Mouse (Mus musculus) testis, adult 2 months (tissue): ENCODE measurements around the gene Trim12c. TPM values are rescaled to one million over a fixed set of nuclear protein-coding genes. Genes with fewer than 3 reads are reported as not detected.
A peak's percentile ranks its signal among the peaks of the same experiment; 100 is the strongest.
"Not testable (repeated sequence)": the region's sequence is repeated elsewhere in the genome, so short reads cannot be mapped to it uniquely, and the experiment has no call there.

ENCODE experiments used
- H3K27ac ChIP-seq: fragments of 200-500 bp; 2 replicates; pipeline ENCODE4 v1.5.1; 2012; ENCODE audit warnings: low read depth, low read length; ENCODE audit not compliant: control insufficient read depth, insufficient read depth
- H3K27me3 ChIP-seq: fragments of 200-500 bp; 2 replicates; pipeline ENCODE4 v1.6.1; 2012; ENCODE audit warnings: mild to moderate bottlenecking, low read length, moderate library complexity; ENCODE audit not compliant: control insufficient read depth, insufficient read depth
- H3K36me3 ChIP-seq: fragments of 200-500 bp; 2 replicates; pipeline ENCODE4 v1.6.1; 2012; ENCODE audit warnings: mild to moderate bottlenecking, low read length; ENCODE audit not compliant: control insufficient read depth, insufficient read depth
- H3K4me1 ChIP-seq: fragments of 200-500 bp; 2 replicates; pipeline ENCODE4 v1.6.1; 2012; ENCODE audit warnings: low read length; ENCODE audit not compliant: control insufficient read depth, insufficient read depth
- H3K4me3 ChIP-seq: fragments of 200-500 bp; 2 replicates; pipeline ENCODE4 v1.5.1; 2012; ENCODE audit warnings: low read depth, mild to moderate bottlenecking, low read length, moderate library complexity, mixed read lengths; ENCODE audit not compliant: control insufficient read depth
- CTCF ChIP-seq: fragments of 200-500 bp; IDR thresholded peaks from 2 replicates; pipeline ENCODE4 v1.5.1; 2012; ENCODE audit warnings: low read depth, mild to moderate bottlenecking, inconsistent platforms, low read length, moderate library complexity; ENCODE audit not compliant: control insufficient read depth, insufficient read depth, insufficient replicate concordance
- POLR2A ChIP-seq: fragments of 200-500 bp; IDR thresholded peaks from 2 replicates; pipeline ENCODE4 v1.6.1; 2012; ENCODE audit warnings: low read depth, mild to moderate bottlenecking, inconsistent platforms, low read length, moderate library complexity; ENCODE audit not compliant: control insufficient read depth
- polyA plus RNA-seq: library from polyadenylated mRNA; depleted of rRNA; stranded (reverse); fragments of >200 nt; gene quantifications from 2 replicates; pipeline ENCODE4 v1.2.3, GENCODE M21; 2012; rRNA removed

The Trim12c gene
- polyA plus RNA-seq, 1 experiment = 0.98 TPM

- not testable (repeated sequence) for H3K4me3 ChIP-seq, H3K27me3 ChIP-seq, H3K4me1 ChIP-seq, H3K27ac ChIP-seq, H3K36me3 ChIP-seq
These were observed 24.0 kb downstream of the Trim12c start, which contains the start of gene Trim34b for GRCm38 (mm10) chr7:104329171-104329570. Gene Trim34b (plus strand): TSS chr7:104329471.

GRCm38 (mm10) chr7:104322028-104322427 is 31.1 kb downstream of the Trim12c start:
- no peaks in the 10 kb centered on the region for H3K36me3 ChIP-seq
- H3K27ac ChIP-seq = no peak overlapping the region
- TF ChIP-seq CTCF (no peak), POLR2A (no peak)
- H3K4me1 ChIP-seq = no peaks in the 10 kb centered on the region
- H3K4me3 ChIP-seq = no peak overlapping the region
- no peaks in the 10 kb centered on the region for H3K27me3 ChIP-seq

- Histone ChIP-seq H3K27ac (peak within 1 kb of the TSS; percentile 25), H3K4me3 (peak within 1 kb of the TSS; percentile 59)
- H3K4me1 ChIP-seq, H3K27me3 ChIP-seq, H3K36me3 ChIP-seq: not testable (repeated sequence)
These were observed 37.6 kb downstream of the Trim12c start, which contains the start of gene Trim12a for GRCm38 (mm10) chr7:104315369-104316080. Gene Trim12a (minus strand): TSS chr7:104315466.

- Histone ChIP-seq H3K4me3 (peak overlapping the region; percentile 59), H3K27ac (peak overlapping the region; percentile 25), H3K4me1 (no peaks in the 10 kb centered on the region), H3K36me3 (no peaks in the 10 kb centered on the region), H3K27me3 (no peaks in the 10 kb centered on the region)
- TF ChIP-seq POLR2A (no peak), CTCF (no peak)
These were observed 38.3 kb downstream of the Trim12c start for GRCm38 (mm10) chr7:104314796-104315353.

- Histone ChIP-seq H3K4me1 (no peaks in the 10 kb centered on the region), H3K36me3 (no peaks in the 10 kb centered on the region), H3K27me3 (no peaks in the 10 kb centered on the region), H3K4me3 (no peak overlapping the region), H3K27ac (no peak overlapping the region)
- TF ChIP-seq CTCF (no peak), POLR2A (no peak)
These were observed 61.3 kb downstream of the Trim12c start for GRCm38 (mm10) chr7:104291638-104292400.

- no peaks in the 10 kb centered on the region for H3K4me1 ChIP-seq
- H3K36me3 ChIP-seq = no peaks in the 10 kb centered on the region
- H3K27ac ChIP-seq = no peak overlapping the region
- H3K27me3 ChIP-seq = no peaks in the 10 kb centered on the region
- H3K4me3 ChIP-seq = no peak overlapping the region
- no peak for TF ChIP-seq CTCF
- TF ChIP-seq POLR2A = no peak
These were observed 62.5 kb downstream of the Trim12c start for GRCm38 (mm10) chr7:104290641-104291040.

Other genes with a start within 250 kb of the Trim12c start
- gene Olfr646, start 248.5 kb downstream of the Trim12c start, polyA plus RNA-seq = not detected in 2 replicates
- gene Ubqln5, start 223.5 kb downstream of the Trim12c start, polyA plus RNA-seq = 101 and 104 TPM in 2 replicates
- gene Olfr643, start 216.0 kb downstream of the Trim12c start, polyA plus RNA-seq = 0.17 and 0.51 TPM in 2 replicates
- gene Ubqln3, start 210.1 kb downstream of the Trim12c start, polyA plus RNA-seq = 434 and 492 TPM in 2 replicates
- gene Ubqlnl, start 202.8 kb downstream of the Trim12c start, polyA plus RNA-seq = 257 and 316 TPM in 2 replicates
- gene Olfm5, start 188.5 kb downstream of the Trim12c start, polyA plus RNA-seq = not detected in 2 replicates
- 0.07 and 0.09 TPM in 2 replicates for gene Olfr648, start 170.0 kb downstream of the Trim12c start, polyA plus RNA-seq
- gene Olfr649, start 157.4 kb downstream of the Trim12c start, polyA plus RNA-seq = not detected in 2 replicates
- 1.9 and 2.4 TPM in 2 replicates for gene Trim6, start 134.6 kb downstream of the Trim12c start, polyA plus RNA-seq
- 1.0 and 1.2 TPM in 2 replicates for gene Trim34a, start 108.9 kb downstream of the Trim12c start, polyA plus RNA-seq
- gene Trim5, start 65.3 kb downstream of the Trim12c start, polyA plus RNA-seq = 0.11 and 0.16 TPM in 2 replicates
- gene Trim12a, start 37.9 kb downstream of the Trim12c start, polyA plus RNA-seq = 0.54 and 1.1 TPM in 2 replicates
- 0.24 and 0.74 TPM in 2 replicates for gene Trim34b, start 23.9 kb downstream of the Trim12c start, polyA plus RNA-seq
- 0.07 and 0.08 TPM in 2 replicates for gene Trim30b, start 16.5 kb upstream of the Trim12c start, polyA plus RNA-seq
- not detected in 2 replicates for gene Trim30c, start 47.5 kb upstream of the Trim12c start, polyA plus RNA-seq
- gene Trim30a, start 111.8 kb upstream of the Trim12c start, polyA plus RNA-seq = 0.17 and 0.32 TPM in 2 replicates
- gene Trim30d, start 154.5 kb upstream of the Trim12c start, polyA plus RNA-seq = 0.25 and 0.38 TPM in 2 replicates
- gene Olfr651, start 196.8 kb upstream of the Trim12c start, polyA plus RNA-seq = not detected in 2 replicates
- 0.20 TPM in 1 of 2 replicates, not detected in the other for gene Olfr652, start 207.5 kb upstream of the Trim12c start, polyA plus RNA-seq
- 0.06 and 0.19 TPM in 2 replicates for gene Olfr653, start 224.0 kb upstream of the Trim12c start, polyA plus RNA-seq
- 0.64 and 0.87 TPM in 2 replicates for gene Olfr654, start 233.7 kb upstream of the Trim12c start, polyA plus RNA-seq
- gene Olfr655, start 248.4 kb upstream of the Trim12c start, polyA plus RNA-seq = not detected in 2 replicates